Mouse (Mus musculus) lung, embryonic 14.5 days (tissue): ENCODE measurements at regions not wholly inside any gene's neighbourhood (a gene's known extent, or its start where the extent isn't known, plus 50 kb on each side); places are given as distances from the start of the nearest gene placed in this dataset.

Source experiments
- ATAC-seq: fragments of 200-750 bp; cut with Nextera tagmentation; 2 replicates; pipeline ENCODE4 v1.8.0; 2017; ENCODE audit warnings: mild to moderate bottlenecking, moderate TSS enrichment, moderate library complexity; ENCODE audit not compliant: insufficient read depth
- DNase-seq: peaks from one replicate; pipeline ENCODE4 v3.0.0-alpha.2; 2015
- H3K27ac ChIP-seq: fragments of 300-500 bp; sonication (generic); 2 replicates; pipeline ENCODE4 v1.5.1; 2014; ENCODE audit warnings: low read depth, mild to moderate bottlenecking, moderate library complexity
- H3K27me3 ChIP-seq: fragments of 300-500 bp; sonication (generic); 2 replicates; pipeline ENCODE4 v1.6.1; 2014; ENCODE audit warnings: low read length, control low read depth; ENCODE audit not compliant: insufficient read depth
- H3K36me3 ChIP-seq: fragments of 300-500 bp; sonication (generic); 2 replicates; pipeline ENCODE4 v1.6.1; 2014; ENCODE audit warnings: control low read depth; ENCODE audit not compliant: insufficient read depth
- H3K4me1 ChIP-seq: fragments of 300-500 bp; sonication (generic); 2 replicates; pipeline ENCODE4 v1.6.1; 2014; ENCODE audit warnings: antibody characterized with exemption, control low read depth; ENCODE audit not compliant: insufficient read depth
- H3K4me2 ChIP-seq: fragments of 300-500 bp; sonication (generic); 2 replicates; pipeline ENCODE4 v1.6.1; 2014; ENCODE audit warnings: mild to moderate bottlenecking
- H3K4me3 ChIP-seq: fragments of 300-500 bp; sonication (generic); 2 replicates; pipeline ENCODE4 v1.5.1; 2014; ENCODE audit warnings: low read depth, low read length
- H3K9ac ChIP-seq: fragments of 300-500 bp; sonication (generic); 2 replicates; pipeline ENCODE4 v1.6.1; 2014
- H3K9me3 ChIP-seq: fragments of 300-500 bp; sonication (generic); 2 replicates; pipeline ENCODE4 v1.6.1; 2016; ENCODE audit warnings: low read depth, low read length, control low read depth
- CTCF ChIP-seq: IDR thresholded peaks from 2 replicates; pipeline ENCODE4 v1.5.1; 2016; ENCODE audit warnings: antibody characterized with exemption, low read depth
- whole genome bisulfite sequencing: fragments of 180-500 bp; shearing (Covaris S2); extraction: QIAGEN DNeasy Blood & Tissue Kit; methylation state at CpG from one replicate; pipeline ENCODE4 v1.1.7; 2014; 5-methylcytosine and 5-hydroxymethylcytosine counted together

GRCm38 (mm10) chr11:64776691-64777090 lies 202.1 kb upstream of the Elac2 start:
- Histone ChIP-seq H3K27ac (no peak overlapping the region), H3K9ac (no peak overlapping the region), H3K4me2 (no peak overlapping the region), H3K4me1 (no peaks in the 10 kb centered on the region), H3K36me3 (no peaks in the 10 kb centered on the region), H3K4me3 (no peak overlapping the region), H3K27me3 (no peaks in the 10 kb centered on the region), H3K9me3 (no peaks in the 10 kb centered on the region)
- DNase-seq (peak; percentile 18), ATAC-seq (no peak)
- no peak for TF ChIP-seq CTCF
- WGBS = 55% methylated on average over 5 of the region's 5 CpGs

- 44% methylated on average over 21 of the region's 21 CpGs for WGBS
- no peak for TF ChIP-seq CTCF
- no peak overlapping the region for H3K4me2 ChIP-seq
Measured at GRCm38 (mm10) chr11:64800246-64801121, 178.4 kb upstream of the Elac2 start.

GRCm38 (mm10) chr11:64801351-64801750 lies 177.5 kb upstream of the Elac2 start:
- no peak for DNase-seq
- 50% methylated on average over 10 of the region's 10 CpGs for WGBS
- H3K4me1 ChIP-seq = no peaks in the 10 kb centered on the region
- no peaks in the 10 kb centered on the region for H3K9me3 ChIP-seq
- ATAC-seq = no peak
- no peak overlapping the region for H3K27ac ChIP-seq
- H3K36me3 ChIP-seq = no peaks in the 10 kb centered on the region
- no peak overlapping the region for H3K4me3 ChIP-seq
- H3K4me2 ChIP-seq = no peak overlapping the region
- TF ChIP-seq CTCF = no peak
- no peak overlapping the region for H3K9ac ChIP-seq
- H3K27me3 ChIP-seq = no peaks in the 10 kb centered on the region

More at GRCm38 (mm10) chr11:64800246-64801121, 178.4 kb upstream of the Elac2 start:
- ATAC-seq (no peak), DNase-seq (no peak)
- Histone ChIP-seq H3K36me3 (no peaks in the 10 kb centered on the region), H3K27me3 (no peaks in the 10 kb centered on the region), H3K9ac (no peak overlapping the region), H3K4me3 (no peak overlapping the region), H3K27ac (no peak overlapping the region), H3K4me1 (no peaks in the 10 kb centered on the region), H3K9me3 (no peaks in the 10 kb centered on the region)

GRCm38 (mm10) chr11:64805567-64805966 lies 173.3 kb upstream of the Elac2 start:
- WGBS = 74% methylated on average over 3 of the region's 3 CpGs
- no peak for DNase-seq
- no peak for TF ChIP-seq CTCF
- H3K4me2 ChIP-seq = no peak overlapping the region
- H3K4me1 ChIP-seq = no peaks in the 10 kb centered on the region
- no peaks in the 10 kb centered on the region for H3K9me3 ChIP-seq
- no peak overlapping the region for H3K9ac ChIP-seq
- H3K27me3 ChIP-seq = no peaks in the 10 kb centered on the region
- no peak overlapping the region for H3K27ac ChIP-seq
- no peaks in the 10 kb centered on the region for H3K36me3 ChIP-seq
- H3K4me3 ChIP-seq = no peak overlapping the region
- no peak for ATAC-seq

- ATAC-seq = no peak
- no peak for TF ChIP-seq CTCF
- Histone ChIP-seq H3K27me3 (no peaks in the 10 kb centered on the region), H3K36me3 (no peaks in the 10 kb centered on the region), H3K9me3 (no peaks in the 10 kb centered on the region), H3K27ac (no peak overlapping the region), H3K4me1 (no peaks in the 10 kb centered on the region), H3K4me3 (no peak overlapping the region), H3K9ac (no peak overlapping the region), H3K4me2 (no peak overlapping the region)
- 50% methylated on average over 6 of the region's 6 CpGs for WGBS
- no peak for DNase-seq
Measured at GRCm38 (mm10) chr11:64812408-64812807, 166.4 kb upstream of the Elac2 start.

- H3K27me3 ChIP-seq = no peaks in the 10 kb centered on the region
- DNase-seq = peak; percentile 63
- 65% methylated on average over 5 of the region's 5 CpGs for WGBS
- 0 out of 2 replicates have a peak, but pooled peaks cover 4% of the 10 kb centered on the region for H3K4me1 ChIP-seq
- no peak overlapping the region for H3K4me2 ChIP-seq
- no peak overlapping the region for H3K9ac ChIP-seq
- ATAC-seq = 0 out of 2 replicates have a peak, but pooled peaks have one; percentile 35
- TF ChIP-seq CTCF = no peak
- no peak overlapping the region for H3K4me3 ChIP-seq
- H3K36me3 ChIP-seq = no peaks in the 10 kb centered on the region
- no peaks in the 10 kb centered on the region for H3K9me3 ChIP-seq
- H3K27ac ChIP-seq = no peak overlapping the region
Measured at GRCm38 (mm10) chr11:64829429-64829828, 149.4 kb upstream of the Elac2 start.

GRCm38 (mm10) chr11:64832453-64832852 lies 146.4 kb upstream of the Elac2 start:
- no peak for ATAC-seq
- Histone ChIP-seq H3K4me2 (no peak overlapping the region), H3K9ac (no peak overlapping the region), H3K4me3 (no peak overlapping the region), H3K4me1 (0 out of 2 replicates have a peak, but pooled peaks cover 4% of the 10 kb centered on the region), H3K9me3 (no peaks in the 10 kb centered on the region), H3K36me3 (no peaks in the 10 kb centered on the region), H3K27me3 (no peaks in the 10 kb centered on the region), H3K27ac (no peak overlapping the region)
- WGBS = 64% methylated on average over 5 of the region's 5 CpGs
- DNase-seq = no peak
- TF ChIP-seq CTCF = no peak
